Mouse (Mus musculus): Measurements from ENCODE around the gene Lrrc63. TPM values are rescaled to one million over a fixed set of nuclear protein-coding genes. Genes with fewer than 3 reads are reported as not detected.

The Lrrc63 gene
- polyA plus RNA-seq, 1 experiment from 2014 or later = 0.15 TPM

DNA sequence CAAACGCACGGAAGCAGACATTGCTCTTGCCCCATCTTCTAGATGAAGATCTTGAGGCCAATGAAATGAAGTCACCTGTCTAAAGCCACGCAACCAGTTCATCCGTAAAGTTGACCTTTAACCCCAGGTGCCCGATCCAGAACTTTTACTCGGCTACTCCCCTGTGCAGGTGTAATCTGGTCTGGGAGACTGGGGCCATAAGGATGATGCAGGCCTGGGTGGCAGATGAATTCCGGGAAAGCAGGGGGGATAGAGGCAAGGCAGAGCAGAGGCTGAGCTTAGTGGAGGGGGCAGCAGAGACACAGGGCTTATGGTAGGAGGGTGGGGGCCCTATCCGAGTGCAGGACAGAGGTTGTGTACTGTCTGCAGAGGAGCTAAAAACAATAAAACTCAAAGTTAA is 43.6 kb upstream of the Lrrc63 start:
- Histone ChIP-seq H3K4me3 (ENCODE audit: low read depth, low read length) (no peak overlapping the region), H3K36me3 (ENCODE audit: control insufficient read depth, insufficient read depth, low read length) (no peaks in the 10 kb centered on the region), H3K27me3 (ENCODE audit: control insufficient read depth, insufficient read depth, low read length) (no peaks in the 10 kb centered on the region), H3K9ac (ENCODE audit: low read depth, low read length) (no peak overlapping the region), H3K4me1 (replicated peaks; ENCODE audit: control insufficient read depth, insufficient read depth, low read length) (no peaks in the 10 kb centered on the region), H3K9me3 (ENCODE audit: control insufficient read depth, low read length) (no peaks in the 10 kb centered on the region), H3K4me2 (replicated peaks; ENCODE audit: low read depth, low read length) (no peak overlapping the region), H3K27ac (ENCODE audit: low read depth, low read length) (no peak overlapping the region)
- 83% methylated on average over 8 of the region's 8 CpGs for WGBS
- ATAC-seq (ENCODE audit: low FRiP score) (no peak), DNase-seq (ENCODE audit: low spot score) (no peak)

DNA sequence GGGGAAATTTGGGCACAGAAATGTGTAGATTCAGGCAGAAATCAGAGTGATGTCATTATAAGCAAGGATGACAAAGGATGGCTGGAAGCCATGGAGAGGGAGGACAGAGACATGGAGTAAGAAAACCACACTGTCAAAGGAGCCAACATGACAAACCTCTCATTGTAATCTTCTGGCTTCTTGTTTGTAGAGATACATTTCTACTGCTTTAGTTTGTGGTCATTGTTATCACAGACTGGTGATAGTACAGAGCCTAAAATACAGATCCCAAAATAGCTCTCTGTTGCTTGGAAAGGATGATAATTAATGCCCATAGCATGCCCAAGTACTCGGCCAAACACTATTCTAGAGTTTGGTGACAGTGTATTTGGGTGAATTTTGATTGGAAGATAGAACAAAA is 39.9 kb upstream of the Lrrc63 start:
- Histone ChIP-seq H3K36me3 (ENCODE audit: control insufficient read depth, insufficient read depth, low read length) (no peaks in the 10 kb centered on the region), H3K4me1 (replicated peaks; ENCODE audit: control insufficient read depth, insufficient read depth, low read length) (no peaks in the 10 kb centered on the region), H3K27me3 (ENCODE audit: control insufficient read depth, insufficient read depth, low read length) (no peaks in the 10 kb centered on the region), H3K9me3 (ENCODE audit: control insufficient read depth, low read length) (no peaks in the 10 kb centered on the region), H3K4me2 (replicated peaks; ENCODE audit: low read depth, low read length) (no peak overlapping the region), H3K9ac (ENCODE audit: low read depth, low read length) (no peak overlapping the region), H3K4me3 (ENCODE audit: low read depth, low read length) (no peak overlapping the region), H3K27ac (ENCODE audit: low read depth, low read length) (no peak overlapping the region)
- ATAC-seq (ENCODE audit: low FRiP score) (no peak), DNase-seq (ENCODE audit: low spot score) (no peak)
- 85% methylated on average over 1 of the region's 1 CpGs for WGBS

DNA sequence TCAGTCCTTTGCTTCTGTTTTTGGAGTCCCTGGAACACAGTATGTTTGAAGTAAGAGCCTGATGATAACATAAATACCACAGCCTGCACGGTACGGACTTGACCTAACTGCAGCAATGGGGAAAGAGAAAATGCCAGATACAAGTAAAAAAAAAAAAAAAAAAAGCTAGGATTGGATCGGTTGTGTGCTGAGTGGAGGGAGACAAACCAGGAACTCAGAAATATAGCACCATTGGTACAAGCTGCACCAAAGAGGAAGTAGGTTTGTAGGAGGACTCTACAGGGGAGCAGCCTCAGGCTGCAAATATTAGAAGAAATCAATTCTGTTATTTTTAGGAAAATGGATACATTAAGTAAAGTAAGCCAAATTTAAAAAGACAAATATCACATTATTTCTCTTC is 37.8 kb upstream of the Lrrc63 start:
- DNase-seq (ENCODE audit: low spot score) (no peak), ATAC-seq (ENCODE audit: low FRiP score) (no peak)
- Histone ChIP-seq H3K27me3 (ENCODE audit: control insufficient read depth, insufficient read depth, low read length) (no peaks in the 10 kb centered on the region), H3K4me3 (ENCODE audit: low read depth, low read length) (no peak overlapping the region), H3K27ac (ENCODE audit: low read depth, low read length) (no peak overlapping the region), H3K36me3 (ENCODE audit: control insufficient read depth, insufficient read depth, low read length) (no peaks in the 10 kb centered on the region), H3K4me1 (replicated peaks; ENCODE audit: control insufficient read depth, insufficient read depth, low read length) (no peaks in the 10 kb centered on the region), H3K9ac (ENCODE audit: low read depth, low read length) (no peak overlapping the region), H3K4me2 (replicated peaks; ENCODE audit: low read depth, low read length) (no peak overlapping the region), H3K9me3 (ENCODE audit: control insufficient read depth, low read length) (no peaks in the 10 kb centered on the region)
- 95% methylated on average over 3 of the region's 3 CpGs for WGBS

- no peak overlapping the region for H3K4me2 ChIP-seq (replicated peaks; ENCODE audit: low read depth, low read length)
- no peaks in the 10 kb centered on the region for H3K4me1 ChIP-seq (replicated peaks; ENCODE audit: control insufficient read depth, insufficient read depth, low read length)
- H3K9me3 ChIP-seq (ENCODE audit: control insufficient read depth, low read length) = no peaks in the 10 kb centered on the region
- no peak overlapping the region for H3K4me3 ChIP-seq (ENCODE audit: low read depth, low read length)
- no peaks in the 10 kb centered on the region for H3K36me3 ChIP-seq (ENCODE audit: control insufficient read depth, insufficient read depth, low read length)
- WGBS = 90% methylated on average over 2 of the region's 2 CpGs
- ATAC-seq (ENCODE audit: low FRiP score) = no peak
- no peak overlapping the region for H3K27ac ChIP-seq (ENCODE audit: low read depth, low read length)
- no peaks in the 10 kb centered on the region for H3K27me3 ChIP-seq (ENCODE audit: control insufficient read depth, insufficient read depth, low read length)
- DNase-seq (ENCODE audit: low spot score) = no peak
- H3K9ac ChIP-seq (ENCODE audit: low read depth, low read length) = no peak overlapping the region
Observed at GRCm38 (mm10) chr14:75165574-75166131, 35.0 kb upstream of the Lrrc63 start.

GRCm38 (mm10) chr14:75164345-75164744 is 33.7 kb upstream of the Lrrc63 start:
- WGBS = 95% methylated on average over 9 of the region's 9 CpGs
- Histone ChIP-seq H3K36me3 (ENCODE audit: control insufficient read depth, insufficient read depth, low read length) (no peaks in the 10 kb centered on the region), H3K9me3 (ENCODE audit: control insufficient read depth, low read length) (no peaks in the 10 kb centered on the region), H3K9ac (ENCODE audit: low read depth, low read length) (no peak overlapping the region), H3K27me3 (ENCODE audit: control insufficient read depth, insufficient read depth, low read length) (no peaks in the 10 kb centered on the region), H3K4me1 (replicated peaks; ENCODE audit: control insufficient read depth, insufficient read depth, low read length) (no peaks in the 10 kb centered on the region), H3K4me2 (replicated peaks; ENCODE audit: low read depth, low read length) (no peak overlapping the region), H3K27ac (ENCODE audit: low read depth, low read length) (no peak overlapping the region), H3K4me3 (ENCODE audit: low read depth, low read length) (no peak overlapping the region)
- no peak for DNase-seq (ENCODE audit: low spot score)
- ATAC-seq (ENCODE audit: low FRiP score) = no peak

DNA sequence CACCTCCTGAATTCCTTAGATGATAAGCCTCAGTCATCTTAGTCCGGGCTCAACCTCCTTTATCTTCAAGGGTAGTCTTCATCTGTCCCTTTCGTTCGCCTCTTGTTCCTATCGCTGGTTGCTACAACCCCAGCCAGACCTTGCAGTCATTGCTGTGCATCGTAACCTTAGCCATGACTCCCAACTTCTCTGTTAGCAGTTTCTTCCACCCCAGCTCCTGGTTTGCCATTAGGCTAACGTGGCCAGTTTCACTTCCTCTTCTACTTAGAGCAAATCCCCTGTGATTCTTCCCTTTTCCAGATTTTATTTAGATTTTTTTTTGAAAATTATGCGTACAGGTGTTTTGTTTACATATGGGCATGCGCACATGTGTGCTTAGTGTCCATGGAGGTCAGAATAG is 33.2 kb upstream of the Lrrc63 start:
- no peak for DNase-seq (ENCODE audit: low spot score)
- H3K27ac ChIP-seq (ENCODE audit: low read depth, low read length) = no peak overlapping the region
- WGBS = 84% methylated on average over 8 of the region's 8 CpGs

GRCm38 (mm10) chr14:75159375-75159774 is 28.7 kb upstream of the Lrrc63 start:
- no peak overlapping the region for H3K9ac ChIP-seq (ENCODE audit: low read depth, low read length)
- H3K4me1 ChIP-seq (replicated peaks; ENCODE audit: control insufficient read depth, insufficient read depth, low read length) = no peaks in the 10 kb centered on the region
- H3K36me3 ChIP-seq (ENCODE audit: control insufficient read depth, insufficient read depth, low read length) = no peaks in the 10 kb centered on the region
- H3K4me2 ChIP-seq (replicated peaks; ENCODE audit: low read depth, low read length) = no peak overlapping the region
- H3K9me3 ChIP-seq (ENCODE audit: control insufficient read depth, low read length) = no peaks in the 10 kb centered on the region
- DNase-seq (ENCODE audit: low spot score) (no peak), ATAC-seq (ENCODE audit: low FRiP score) (no peak)
- H3K4me3 ChIP-seq (ENCODE audit: low read depth, low read length) = no peak overlapping the region
- WGBS = 92% methylated on average over 2 of the region's 2 CpGs
- no peak overlapping the region for H3K27ac ChIP-seq (ENCODE audit: low read depth, low read length)
- no peaks in the 10 kb centered on the region for H3K27me3 ChIP-seq (ENCODE audit: control insufficient read depth, insufficient read depth, low read length)

More for the DNA sequence above, 33.2 kb upstream of the Lrrc63 start:
- H3K4me2 ChIP-seq (replicated peaks; ENCODE audit: low read depth, low read length) = no peak overlapping the region
- no peaks in the 10 kb centered on the region for H3K4me1 ChIP-seq (replicated peaks; ENCODE audit: control insufficient read depth, insufficient read depth, low read length)
- no peaks in the 10 kb centered on the region for H3K36me3 ChIP-seq (ENCODE audit: control insufficient read depth, insufficient read depth, low read length)
- H3K9me3 ChIP-seq (ENCODE audit: control insufficient read depth, low read length) = no peaks in the 10 kb centered on the region
- ATAC-seq (ENCODE audit: low FRiP score) = no peak
- no peaks in the 10 kb centered on the region for H3K27me3 ChIP-seq (ENCODE audit: control insufficient read depth, insufficient read depth, low read length)
- no peak overlapping the region for H3K4me3 ChIP-seq (ENCODE audit: low read depth, low read length)
- no peak overlapping the region for H3K9ac ChIP-seq (ENCODE audit: low read depth, low read length)

- ATAC-seq (ENCODE audit: low FRiP score) (no peak), DNase-seq (ENCODE audit: low spot score) (no peak)
- no peaks in the 10 kb centered on the region for H3K27me3 ChIP-seq (ENCODE audit: control insufficient read depth, insufficient read depth, low read length)
- no peak overlapping the region for H3K4me3 ChIP-seq (ENCODE audit: low read depth, low read length)
- no peaks in the 10 kb centered on the region for H3K4me1 ChIP-seq (replicated peaks; ENCODE audit: control insufficient read depth, insufficient read depth, low read length)
- H3K27ac ChIP-seq (ENCODE audit: low read depth, low read length) = no peak overlapping the region
- H3K9me3 ChIP-seq (ENCODE audit: control insufficient read depth, low read length) = no peaks in the 10 kb centered on the region
- H3K4me2 ChIP-seq (replicated peaks; ENCODE audit: low read depth, low read length) = no peak overlapping the region
- no peaks in the 10 kb centered on the region for H3K36me3 ChIP-seq (ENCODE audit: control insufficient read depth, insufficient read depth, low read length)
- H3K9ac ChIP-seq (ENCODE audit: low read depth, low read length) = no peak overlapping the region
- WGBS = 84% methylated on average over 8 of the region's 8 CpGs
Observed at GRCm38 (mm10) chr14:75154481-75154880, 23.8 kb upstream of the Lrrc63 start.

DNA sequence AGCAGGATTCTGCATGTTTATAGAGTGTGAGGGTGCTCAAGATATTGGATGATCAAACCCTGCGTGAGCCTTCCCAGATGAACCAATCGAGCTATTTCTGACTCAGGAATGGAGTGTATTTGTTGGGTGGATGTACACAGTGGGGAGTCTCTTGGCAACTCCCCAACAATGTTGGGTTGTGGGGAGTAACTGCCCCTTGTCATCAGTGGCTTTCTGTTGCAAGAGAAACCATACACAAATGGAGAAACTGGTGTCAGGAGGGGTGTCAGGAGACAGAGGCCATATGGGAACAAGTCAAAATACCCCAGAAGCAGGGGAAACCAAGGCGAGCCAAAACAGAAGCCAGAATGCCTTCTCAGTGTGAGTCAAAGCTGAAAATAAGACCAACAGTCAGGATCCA is 20.5 kb upstream of the Lrrc63 start:
- Histone ChIP-seq H3K9me3 (ENCODE audit: control insufficient read depth, low read length) (no peaks in the 10 kb centered on the region), H3K27me3 (ENCODE audit: control insufficient read depth, insufficient read depth, low read length) (no peaks in the 10 kb centered on the region), H3K4me1 (replicated peaks; ENCODE audit: control insufficient read depth, insufficient read depth, low read length) (no peaks in the 10 kb centered on the region), H3K9ac (ENCODE audit: low read depth, low read length) (no peak overlapping the region), H3K27ac (ENCODE audit: low read depth, low read length) (no peak overlapping the region), H3K36me3 (ENCODE audit: control insufficient read depth, insufficient read depth, low read length) (no peaks in the 10 kb centered on the region), H3K4me2 (replicated peaks; ENCODE audit: low read depth, low read length) (no peak overlapping the region), H3K4me3 (ENCODE audit: low read depth, low read length) (no peak overlapping the region)
- no peak for ATAC-seq (ENCODE audit: low FRiP score)
- no peak for DNase-seq (ENCODE audit: low spot score)
- 85% methylated on average over 3 of the region's 3 CpGs for WGBS
